Mouse (Mus musculus) urinary bladder, postnatal 36 days (tissue): ENCODE measurements at regions not wholly inside any gene's neighbourhood (a gene's known extent, or its start where the extent isn't known, plus 50 kb on each side); places are given as distances from the start of the nearest gene placed in this dataset.

Experiments used
- DNase-seq, 2 experiments: peaks; one replicate each; pipeline ENCODE4 v3.0.0; 2022; ENCODE audit warnings: low spot score in 2 of 2, mixed read lengths in 1 of 2

GRCm38 (mm10) chr15:93881276-93881675 is 285.6 kb upstream of the Prickle1 start:
- no peak for DNase-seq

DNA sequence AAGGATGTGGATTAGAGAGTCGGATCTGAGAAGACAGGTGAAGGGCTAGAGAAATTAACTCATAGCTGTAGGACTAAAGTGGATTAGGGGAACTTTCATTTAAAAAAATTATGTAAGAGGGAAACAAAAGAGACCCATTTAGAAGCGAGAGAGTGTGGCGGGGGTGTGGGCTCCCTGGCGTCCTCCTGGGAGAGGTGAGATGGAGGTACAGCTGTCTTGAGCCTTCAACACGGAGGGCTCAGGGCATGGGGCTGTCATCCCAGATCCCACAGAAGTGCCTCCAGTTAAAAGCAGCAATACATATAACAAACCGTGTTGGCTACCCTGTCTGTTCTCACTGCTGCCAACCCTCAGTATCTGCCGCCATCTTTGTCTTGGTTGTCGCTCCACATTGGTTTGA is 284.6 kb upstream of the Prickle1 start:
- DNase-seq = no peak

DNA sequence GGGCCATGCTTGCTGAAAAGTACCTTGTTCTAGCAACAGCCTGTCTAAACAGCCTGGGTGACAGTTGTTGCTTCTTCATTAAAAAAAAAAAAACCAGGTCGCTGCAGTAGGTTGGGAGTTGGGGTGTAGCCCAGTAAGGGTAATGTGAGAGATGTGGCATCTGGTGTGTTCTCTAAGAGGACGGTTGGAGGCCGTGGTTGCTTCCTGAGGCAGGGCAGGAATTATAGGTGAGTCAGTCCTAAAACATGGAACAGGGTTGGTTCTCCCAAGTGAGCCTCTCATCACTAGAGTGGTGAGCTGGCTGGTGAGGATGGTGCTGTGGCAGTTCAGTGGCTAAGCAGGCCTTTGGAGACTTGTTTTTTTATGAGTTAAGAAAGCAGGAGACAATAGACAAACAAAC is 283.3 kb upstream of the Prickle1 start:
- DNase-seq = no peak

- no peak for DNase-seq
Observed at GRCm38 (mm10) chr15:93876335-93876734, 280.6 kb upstream of the Prickle1 start.

- DNase-seq = no peak
Observed at GRCm38 (mm10) chr15:93875685-93876084, 280.0 kb upstream of the Prickle1 start.

GRCm38 (mm10) chr15:93874206-93874605 is 278.5 kb upstream of the Prickle1 start:
- no peak for DNase-seq

GRCm38 (mm10) chr15:93857336-93857901 is 261.7 kb upstream of the Prickle1 start:
- DNase-seq = no peak

DNA sequence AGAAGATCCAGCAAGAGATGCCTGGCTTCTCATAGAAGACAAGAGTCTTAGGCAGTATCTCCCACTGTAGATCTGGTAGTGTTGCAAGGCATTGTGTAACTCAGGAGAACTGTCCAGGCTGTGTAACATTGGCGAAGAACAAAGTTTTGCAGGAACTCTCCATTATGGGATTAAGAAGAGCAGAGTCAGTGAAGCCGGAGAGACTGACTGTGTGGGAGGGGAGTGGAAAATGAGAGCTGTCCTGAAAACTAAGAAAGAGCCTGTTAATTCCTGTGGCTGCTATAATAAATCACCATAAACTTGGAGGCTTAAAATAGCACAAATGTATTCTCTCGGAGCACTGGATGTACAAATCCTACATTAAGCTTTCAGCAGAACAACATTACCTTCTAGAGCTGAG is 257.5 kb upstream of the Prickle1 start:
- no peak for DNase-seq

GRCm38 (mm10) chr15:93852126-93852525 is 256.4 kb upstream of the Prickle1 start:
- no peak for DNase-seq

- DNase-seq = no peak
Observed at GRCm38 (mm10) chr15:93850388-93850787, 254.7 kb upstream of the Prickle1 start.

DNA sequence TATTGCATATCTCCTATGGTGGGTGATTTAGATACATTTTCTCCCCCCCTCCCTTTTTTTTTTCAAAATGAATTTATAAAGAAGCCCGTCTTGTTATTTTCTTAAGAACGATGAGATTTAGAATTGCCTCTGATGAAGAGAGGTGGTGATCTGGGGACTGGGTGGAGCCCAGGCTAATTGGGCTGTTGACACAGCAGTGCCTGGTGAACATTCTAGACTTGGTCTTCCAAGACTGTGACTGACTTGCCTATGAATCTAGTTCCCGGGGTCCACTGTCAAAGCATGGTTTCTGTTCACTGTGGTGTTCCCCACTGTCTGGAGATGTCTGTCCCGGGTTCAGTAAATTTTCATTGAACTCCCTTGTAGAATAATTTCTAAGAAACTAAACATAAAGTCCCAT is 253.1 kb upstream of the Prickle1 start:
- no peak for DNase-seq

DNA sequence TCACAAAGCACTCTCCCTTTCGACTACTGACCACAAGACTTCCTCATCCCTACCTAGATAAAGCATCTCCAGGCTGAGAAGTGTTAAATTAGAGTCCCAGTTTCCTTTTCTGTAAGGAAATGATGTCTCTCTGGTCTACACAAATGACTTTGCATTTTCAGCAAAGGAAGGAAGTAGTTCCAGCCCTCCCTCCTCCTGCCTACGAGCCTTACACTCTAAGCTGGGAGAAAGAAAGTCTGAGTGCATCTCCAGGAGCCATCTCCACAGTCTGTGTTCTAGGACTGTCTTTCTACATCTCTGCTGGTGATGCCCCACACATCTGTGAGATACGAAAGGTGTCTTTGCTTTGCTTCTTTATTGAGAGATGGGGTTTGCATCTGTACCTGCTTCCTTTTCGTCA is 251.1 kb upstream of the Prickle1 start:
- DNase-seq = no peak

GRCm38 (mm10) chr15:93845801-93846200 is 250.1 kb upstream of the Prickle1 start:
- no peak for DNase-seq

DNA sequence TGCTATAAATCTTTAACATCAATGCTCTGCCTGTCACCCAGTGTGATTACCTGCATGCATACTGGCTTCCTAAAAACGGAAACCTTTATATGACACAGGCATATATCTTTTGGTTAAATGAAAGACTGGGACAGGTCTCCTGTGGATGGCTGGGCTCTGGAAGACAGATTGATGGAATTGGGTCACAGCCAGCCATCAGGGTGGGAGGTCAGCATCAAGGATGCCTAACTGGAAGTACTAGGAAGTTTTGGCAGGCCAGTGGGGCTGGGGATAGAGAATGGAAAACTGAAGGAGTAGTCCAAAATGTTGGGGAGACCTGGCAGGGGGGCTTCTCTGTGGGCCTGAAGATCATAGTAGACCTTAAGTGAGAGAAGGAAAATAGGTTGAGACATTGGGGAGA is 237.3 kb upstream of the Prickle1 start:
- DNase-seq = no peak

GRCm38 (mm10) chr15:93832431-93832936 is 236.8 kb upstream of the Prickle1 start:
- DNase-seq = peak; percentile 13 to 68

DNA sequence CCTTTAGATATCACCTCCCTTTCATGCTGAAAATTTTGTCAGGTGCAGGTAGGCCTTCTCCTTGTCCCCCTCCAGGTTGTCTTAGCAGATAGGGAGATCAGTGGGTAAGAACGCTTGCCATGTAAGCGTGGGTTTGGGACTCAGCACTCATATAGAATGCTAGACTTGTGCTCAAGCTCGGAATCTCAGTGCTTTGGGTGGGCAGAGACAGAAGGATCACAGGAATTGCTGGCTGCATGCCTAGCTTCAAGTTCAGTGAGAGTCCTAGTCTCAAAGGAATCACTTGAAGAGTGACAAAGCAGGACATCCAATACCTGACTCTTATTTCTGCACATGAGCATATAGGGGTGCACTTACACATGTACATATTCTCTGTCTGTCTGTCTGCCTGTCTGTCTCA is 235.5 kb upstream of the Prickle1 start:
- no peak for DNase-seq

- DNase-seq = peak in 1 of 2 experiments; percentile 4
Observed at GRCm38 (mm10) chr15:93824729-93825694, 229.3 kb upstream of the Prickle1 start.

- no peak for DNase-seq
Observed at GRCm38 (mm10) chr15:93821236-93821635, 225.5 kb upstream of the Prickle1 start.

- DNase-seq = no peak
Observed at GRCm38 (mm10) chr15:93812011-93812410, 216.3 kb upstream of the Prickle1 start.

GRCm38 (mm10) chr15:93807993-93808392 is 212.3 kb upstream of the Prickle1 start:
- no peak for DNase-seq

DNA sequence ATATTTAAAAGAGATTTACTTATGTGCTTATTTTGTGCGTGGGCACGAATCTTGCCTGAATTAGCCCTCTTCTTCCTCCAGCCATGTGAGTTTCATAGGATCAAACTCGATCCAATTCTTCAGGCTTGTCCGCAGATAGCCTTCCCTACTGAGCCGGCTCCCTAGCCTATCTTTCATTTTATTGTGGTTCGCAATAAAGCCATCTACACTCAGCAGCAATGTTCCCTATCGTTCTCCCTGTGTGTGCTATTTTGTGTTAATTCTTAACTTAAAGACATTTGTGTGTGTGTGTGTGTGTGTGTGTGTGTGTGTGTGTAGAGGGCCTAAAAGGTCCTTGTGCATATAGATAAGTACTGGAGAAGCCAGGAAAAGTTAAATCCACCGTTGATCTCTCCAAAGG is 211.8 kb upstream of the Prickle1 start:
- no peak for DNase-seq

- peak in 1 of 2 experiments; percentile 4 for DNase-seq
Observed at GRCm38 (mm10) chr15:93804703-93805102, 209.0 kb upstream of the Prickle1 start.

GRCm38 (mm10) chr15:93790531-93790930 is 194.8 kb upstream of the Prickle1 start:
- DNase-seq = no peak
